Mouse (Mus musculus) ES-Bruce4 (cell line): Measurements from ENCODE around the gene Gm10130.

ENCODE experiments used
- EP300 ChIP-seq: IDR thresholded peaks from 2 replicates; pipeline ENCODE4 v1.6.1; 2011; ENCODE audit warnings: low read depth, low read length; ENCODE audit not compliant: insufficient read depth
- POLR2A ChIP-seq: IDR thresholded peaks from one replicate; pipeline ENCODE4 v1.8.1; 2011; ENCODE audit warnings: low read length; ENCODE audit not compliant: insufficient read depth

- TF ChIP-seq EP300 (no peak), POLR2A (no peak)
Observed at GRCm38 (mm10) chr2:150390198-150390597, 66.7 kb downstream of the Gm10130 start.
